Mouse (Mus musculus): ENCODE measurements around the gene Scaf1.

GRCm38 (mm10) chr7:44962831-44963230, 53.3 kb downstream of the Scaf1 start:
- TF ChIP-seq CTCF (IDR thresholded peaks at IDR 0.05; ENCODE audit: insufficient read depth, low read depth, low read length) (no peak), POLR2A (IDR thresholded peaks at IDR 0.05; ENCODE audit: insufficient read depth, low read depth, low read length) (no peak)
